In the genomic region with DNA sequence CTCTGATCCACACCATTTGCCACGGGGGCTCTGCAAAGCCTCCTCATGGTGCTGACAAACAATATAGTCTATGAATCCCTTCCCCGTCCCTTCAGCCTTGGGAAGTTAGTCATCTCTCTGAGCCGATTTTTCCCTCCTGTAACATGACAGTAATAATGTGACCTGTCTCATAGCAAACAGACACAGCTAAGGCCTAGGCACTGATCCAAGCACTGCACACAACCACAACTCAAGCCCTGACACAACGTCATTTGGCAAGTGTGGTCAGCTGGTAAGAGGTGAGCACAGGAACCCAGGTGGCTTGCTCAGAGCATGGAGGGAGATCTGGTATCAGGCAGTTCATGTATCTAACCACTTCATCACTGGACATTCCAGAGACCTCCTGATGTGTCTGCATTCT, we compare ENCODE assay signal across 14 mouse cellular contexts. TPM values are rescaled to one million over a fixed set of nuclear protein-coding genes. Genes with fewer than 3 reads are reported as not detected.
"Had no signal": no experiment of that assay in that cellular context is flagged by ENCODE, and none has a peak within 500 bp of the region (broad histone marks: within the 10 kb centered on the region; RNA-seq: fewer than 3 reads in every experiment).

No protein-coding gene starts in this region.

- DNase-seq: lung, adult 2 months; lung, postnatal 14 days; lung, postnatal 36 days; retina, postnatal 1 day; right cerebral cortex, adult 18-20 months; right cerebral cortex, postnatal 25 days; right cerebral cortex, postnatal 4 days; spleen, adult 18-20 months; thymus, adult 18-20 months; thymus, postnatal 14 days; thymus, postnatal 36 days had no signal

RNA-seq across cellular contexts. Expression of a gene that starts 16.1 kb away (rescaled TPM):
- total RNA-seq: megakaryocyte progenitor cell, adult 5-6 weeks; midbrain, postnatal 0 days; monocyte, adult 5-6 weeks had no signal
